Mouse (Mus musculus): ENCODE measurements around the gene Wbp2. TPM values are rescaled to one million over a fixed set of nuclear protein-coding genes. Genes with fewer than 3 reads are reported as not detected.

Wbp2 gene
- total RNA-seq, 2 experiments from 2014 or later, result 388 to 420 TPM

GRCm38 (mm10) chr11:116111067-116111466 lies 24.3 kb upstream of the Wbp2 start:
- no peak for DNase-seq (ENCODE audit: low spot score in 2 of 2)
- intact Hi-C loops (cut with DNase I), result no loop called here

GRCm38 (mm10) chr11:116110540-116110939 lies 23.7 kb upstream of the Wbp2 start:
- intact Hi-C loops (cut with DNase I), result no loop called here

GRCm38 (mm10) chr11:116110131-116110530 lies 23.3 kb upstream of the Wbp2 start:
- DNase-seq (ENCODE audit: low spot score in 2 of 2), result no peak
- intact Hi-C loops (cut with DNase I), result no loop called here

More at GRCm38 (mm10) chr11:116110540-116110939, 23.7 kb upstream of the Wbp2 start:
- no peak for DNase-seq (ENCODE audit: low spot score in 2 of 2)

- DNase-seq (ENCODE audit: low spot score in 2 of 2), result no peak
- intact Hi-C loops (cut with DNase I), result no loop called here
These were observed 22.8 kb upstream of the Wbp2 start for GRCm38 (mm10) chr11:116109441-116110081.

GRCm38 (mm10) chr11:116108464-116109137 lies 21.8 kb upstream of the Wbp2 start:
- no peak for DNase-seq (ENCODE audit: low spot score in 2 of 2)

GRCm38 (mm10) chr11:116107777-116108285 lies 21.0 kb upstream of the Wbp2 start:
- no peak for DNase-seq (ENCODE audit: low spot score in 2 of 2)
- intact Hi-C loops (cut with DNase I), result no loop called here

More at GRCm38 (mm10) chr11:116108464-116109137, 21.8 kb upstream of the Wbp2 start:
- intact Hi-C loops (cut with DNase I), result no loop called here

- no peak for DNase-seq (ENCODE audit: low spot score in 2 of 2)
- intact Hi-C loops (cut with DNase I), result no loop called here
These were observed 20.4 kb upstream of the Wbp2 start for GRCm38 (mm10) chr11:116106963-116107776.

- no peak for DNase-seq (ENCODE audit: low spot score in 2 of 2)
- intact Hi-C loops (cut with DNase I), result no loop called here
These were observed 19.6 kb upstream of the Wbp2 start for GRCm38 (mm10) chr11:116106154-116106962.

- DNase-seq (ENCODE audit: low spot score in 2 of 2), result no peak
- intact Hi-C loops (cut with DNase I), result no loop called here
These were observed 18.3 kb upstream of the Wbp2 start for GRCm38 (mm10) chr11:116105065-116105464.

GRCm38 (mm10) chr11:116104006-116104646 lies 17.3 kb upstream of the Wbp2 start:
- no peak for DNase-seq (ENCODE audit: low spot score in 2 of 2)
- intact Hi-C loops (cut with DNase I), result no loop called here

- intact Hi-C loops (cut with DNase I), result no loop called here
- DNase-seq (ENCODE audit: low spot score in 2 of 2), result no peak
These were observed 16.8 kb upstream of the Wbp2 start for GRCm38 (mm10) chr11:116103572-116103971.

GRCm38 (mm10) chr11:116102472-116102871 lies 15.7 kb upstream of the Wbp2 start:
- DNase-seq (ENCODE audit: low spot score in 2 of 2), result no peak
- intact Hi-C loops (cut with DNase I), result no loop called here

- no peak for DNase-seq (ENCODE audit: low spot score in 2 of 2)
- intact Hi-C loops (cut with DNase I), result no loop called here
These were observed 15.2 kb upstream of the Wbp2 start for GRCm38 (mm10) chr11:116101931-116102381.

- DNase-seq (ENCODE audit: low spot score in 2 of 2), result no peak
- intact Hi-C loops (cut with DNase I), result no loop called here
These were observed 14.0 kb upstream of the Wbp2 start for GRCm38 (mm10) chr11:116100839-116101238.

- DNase-seq (ENCODE audit: low spot score in 2 of 2), result no peak
- intact Hi-C loops (cut with DNase I), result no loop called here
These were observed 13.6 kb upstream of the Wbp2 start for GRCm38 (mm10) chr11:116100385-116100784.

- intact Hi-C loops (cut with DNase I), result no loop called here
- no peak for DNase-seq (ENCODE audit: low spot score in 2 of 2)
These were observed 12.7 kb upstream of the Wbp2 start for GRCm38 (mm10) chr11:116099462-116099861.

- DNase-seq (ENCODE audit: low spot score in 2 of 2), result no peak
- intact Hi-C loops (cut with DNase I), result no loop called here
These were observed 12.1 kb upstream of the Wbp2 start for GRCm38 (mm10) chr11:116098711-116099460.

Measured in left cerebral cortex, postnatal 36 days (tissue).